Mouse (Mus musculus) limb, embryonic 13.5 days (tissue): ENCODE data around the gene Jade1. TPM values are rescaled to one million over a fixed set of nuclear protein-coding genes. Genes with fewer than 3 reads are reported as not detected.

Experiments
- ATAC-seq: fragments of 200-750 bp; cut with Nextera tagmentation; 2 replicates; pipeline ENCODE4 v1.8.0; 2017; ENCODE audit warnings: low read depth, moderate number of reproducible peaks, moderate TSS enrichment; ENCODE audit not compliant: low FRiP score
- H3K27ac ChIP-seq: fragments of 300-500 bp; sonication (generic); 2 replicates; pipeline ENCODE4 v1.5.1; 2015; ENCODE audit warnings: inconsistent platforms, mild to moderate bottlenecking, moderate library complexity
- H3K27me3 ChIP-seq: fragments of 300-500 bp; sonication (generic); 2 replicates; pipeline ENCODE4 v1.6.1; 2015; ENCODE audit warnings: mild to moderate bottlenecking, inconsistent platforms
- H3K36me3 ChIP-seq: fragments of 300-500 bp; sonication (generic); 2 replicates; pipeline ENCODE4 v1.6.1; 2015; ENCODE audit warnings: inconsistent platforms, mild to moderate bottlenecking, moderate library complexity
- H3K4me1 ChIP-seq: fragments of 300-500 bp; sonication (generic); 2 replicates; pipeline ENCODE4 v1.6.1; 2015; ENCODE audit warnings: inconsistent platforms
- H3K4me2 ChIP-seq: fragments of 300-500 bp; sonication (generic); replicated peaks from 2 replicates; pipeline ENCODE4 v1.6.1; 2015; ENCODE audit warnings: inconsistent platforms, mild to moderate bottlenecking, moderate library complexity
- H3K4me3 ChIP-seq: fragments of 300-500 bp; sonication (generic); 2 replicates; pipeline ENCODE4 v1.5.1; 2015; ENCODE audit warnings: moderate library complexity, mild to moderate bottlenecking, inconsistent platforms
- H3K9ac ChIP-seq: fragments of 300-500 bp; sonication (generic); 2 replicates; pipeline ENCODE4 v1.6.1; 2015; ENCODE audit warnings: mild to moderate bottlenecking, inconsistent platforms
- H3K9me3 ChIP-seq: fragments of 300-500 bp; sonication (generic); 2 replicates; pipeline ENCODE4 v1.6.1; 2016; ENCODE audit warnings: inconsistent platforms
- WGBS: fragments of 180-500 bp; shearing (Covaris S2); methylation state at CpG from one replicate; pipeline ENCODE4 v1.1.7; 2015; 5-methylcytosine and 5-hydroxymethylcytosine counted together
- polyA plus RNA-seq: library from polyadenylated mRNA; unstranded; fragments of >200 nt; fragmentation: Nextera tagmentation; extraction: Ambion mirVana; gene quantifications from 2 replicates; pipeline ENCODE4 v1.2.1, GENCODE M21; 2015

Gene Jade1
- polyA plus RNA-seq, 1 experiment from 2014 or later = 11.4 TPM

DNA sequence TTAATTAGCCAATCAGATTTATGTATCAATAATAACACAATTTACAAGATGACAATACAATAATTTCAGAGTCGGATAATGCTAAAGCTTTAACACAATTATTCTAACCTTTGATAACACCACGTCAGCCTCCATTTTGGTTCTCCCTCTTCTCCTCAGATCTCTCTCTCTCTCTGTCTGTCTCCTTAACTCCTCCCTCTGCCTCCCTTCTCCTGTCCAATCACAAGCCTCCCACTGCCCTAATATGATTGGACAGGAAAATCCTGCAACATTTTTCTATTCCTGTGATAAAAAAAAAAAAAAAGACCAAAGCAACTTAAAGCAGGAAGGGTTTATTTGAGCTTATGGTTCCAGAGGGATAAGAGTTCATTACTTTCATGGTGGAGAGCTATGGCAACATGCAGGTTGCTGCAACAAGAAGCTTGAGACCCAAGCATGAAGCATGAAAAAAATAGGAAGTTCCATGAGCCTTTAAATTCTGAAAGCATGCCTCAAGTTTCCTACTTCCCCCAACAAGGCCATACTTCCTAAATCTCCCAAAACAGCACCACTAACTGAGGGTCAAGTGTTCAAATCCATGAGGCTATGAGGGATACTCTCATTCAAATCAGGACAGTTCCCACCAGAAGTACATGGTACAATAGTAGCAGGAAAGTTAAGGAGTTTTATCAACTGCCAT, 27.1 kb upstream of the Jade1 start:
- no peaks in the 10 kb centered on the region for H3K27me3 ChIP-seq
- no peak overlapping the region for H3K4me3 ChIP-seq
- no peaks in the 10 kb centered on the region for H3K9me3 ChIP-seq
- no peak overlapping the region for H3K4me2 ChIP-seq
- H3K9ac ChIP-seq = no peak overlapping the region
- peaks cover 4% of the 10 kb centered on the region; the same call in 1 of the 2 replicates for H3K4me1 ChIP-seq
- 97% methylated on average over 2 of the region's 2 CpGs for WGBS
- H3K36me3 ChIP-seq = no peaks in the 10 kb centered on the region
- no peak for ATAC-seq
- H3K27ac ChIP-seq = no peak overlapping the region

DNA sequence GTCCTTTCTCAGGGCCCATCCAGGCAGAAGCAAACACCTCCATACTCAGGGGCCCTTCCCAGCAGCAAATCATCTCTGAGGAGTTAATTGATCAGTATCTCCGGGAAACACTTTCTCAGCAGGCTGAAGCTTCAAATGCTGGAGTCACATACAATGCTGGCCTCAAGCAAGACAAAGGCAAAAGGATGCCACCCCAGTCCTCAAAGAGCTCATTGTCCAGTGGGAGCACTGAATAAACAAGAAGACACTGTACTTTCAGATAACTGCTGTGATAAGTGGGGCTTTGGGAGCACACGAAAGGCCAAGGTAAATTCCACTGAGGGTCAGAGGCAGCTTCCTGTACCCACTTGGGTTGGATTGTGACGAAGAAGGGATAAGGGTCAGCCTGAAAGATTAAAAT, 25.4 kb upstream of the Jade1 start:
- Histone ChIP-seq H3K9ac (no peak overlapping the region), H3K36me3 (no peaks in the 10 kb centered on the region), H3K9me3 (no peaks in the 10 kb centered on the region), H3K4me1 (peaks cover 4% of the 10 kb centered on the region; the same call in 1 of the 2 replicates), H3K27ac (no peak overlapping the region), H3K4me2 (no peak overlapping the region), H3K4me3 (no peak overlapping the region), H3K27me3 (no peaks in the 10 kb centered on the region)
- ATAC-seq = no peak
- 78% methylated on average over 3 of the region's 3 CpGs for WGBS

DNA sequence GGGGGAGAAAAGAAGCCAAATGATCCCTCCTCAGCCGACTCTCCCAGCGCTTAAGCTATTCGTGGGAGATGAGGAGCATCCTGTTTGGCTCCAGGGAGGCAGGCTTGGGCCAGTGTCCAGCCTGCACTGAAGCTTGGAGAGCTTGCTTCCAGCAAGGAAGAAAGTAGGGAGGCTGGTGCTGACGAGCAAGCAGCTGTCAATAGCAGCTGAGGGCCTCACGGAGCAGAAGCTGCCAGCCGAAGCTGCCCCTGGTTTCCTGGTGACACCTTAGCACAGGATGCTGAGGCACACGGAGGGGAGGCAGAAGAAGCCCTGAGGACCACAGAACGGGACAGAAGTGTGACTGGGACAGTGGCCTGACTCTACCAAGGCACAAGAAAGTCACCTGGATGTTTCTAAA, 24.0 kb upstream of the Jade1 start:
- H3K27ac ChIP-seq = no peak overlapping the region
- WGBS = 16% methylated on average over 8 of the region's 8 CpGs
- no peaks in the 10 kb centered on the region for H3K36me3 ChIP-seq
- H3K27me3 ChIP-seq = no peaks in the 10 kb centered on the region
- peaks cover 4% of the 10 kb centered on the region; the same call in 1 of the 2 replicates for H3K4me1 ChIP-seq
- H3K4me2 ChIP-seq = 0 out of 2 replicates have a peak overlapping the region, but pooled peaks have one; percentile 7
- H3K4me3 ChIP-seq = no peak overlapping the region
- H3K9me3 ChIP-seq = no peaks in the 10 kb centered on the region
- ATAC-seq = no peak
- H3K9ac ChIP-seq = no peak overlapping the region

DNA sequence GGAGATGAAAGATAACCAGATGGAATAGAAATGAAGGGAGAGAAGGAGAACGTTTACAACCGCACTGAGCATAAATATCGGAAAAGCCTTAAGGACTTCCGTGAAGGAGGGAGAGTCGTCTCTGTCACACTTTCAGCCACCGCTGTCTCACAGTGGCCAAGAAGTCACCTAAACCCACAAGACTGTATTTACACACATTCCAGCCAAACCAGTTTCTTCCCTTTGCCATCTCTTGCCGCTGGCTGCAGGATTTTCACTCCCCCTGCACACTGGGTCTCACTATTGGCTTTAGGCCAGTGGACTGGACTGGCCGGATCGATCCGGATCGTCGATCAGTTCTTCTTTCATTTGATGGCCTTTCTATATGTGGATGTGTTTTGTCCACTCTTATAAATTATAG, 23.4 kb upstream of the Jade1 start:
- no peak overlapping the region for H3K27ac ChIP-seq
- no peak overlapping the region for H3K9ac ChIP-seq
- no peaks in the 10 kb centered on the region for H3K9me3 ChIP-seq
- WGBS = 59% methylated on average over 12 of the region's 12 CpGs
- no peak for ATAC-seq
- no peaks in the 10 kb centered on the region for H3K36me3 ChIP-seq
- H3K4me1 ChIP-seq = peaks cover 4% of the 10 kb centered on the region; the same call in 1 of the 2 replicates
- H3K4me2 ChIP-seq = no peak overlapping the region
- H3K4me3 ChIP-seq = no peak overlapping the region
- H3K27me3 ChIP-seq = no peaks in the 10 kb centered on the region

DNA sequence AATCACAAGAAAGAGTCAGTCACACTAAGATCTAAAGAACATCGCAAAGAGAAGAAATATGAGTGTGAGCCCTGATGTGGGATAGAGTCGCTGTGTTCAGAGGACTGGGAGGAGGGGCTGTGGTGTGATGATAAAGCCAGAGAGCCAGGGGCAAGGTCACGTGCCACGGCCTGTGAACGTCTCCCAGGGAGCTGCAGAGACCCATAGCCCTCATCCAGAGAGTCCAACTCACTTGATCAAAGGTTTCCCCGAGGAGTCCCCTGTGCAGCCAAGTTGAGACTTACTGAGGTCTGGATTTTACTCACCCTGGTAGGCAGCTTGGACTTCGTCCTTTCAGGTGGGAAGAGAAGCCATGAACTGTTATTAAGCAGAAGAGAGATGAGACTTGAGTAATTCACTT, 21.9 kb upstream of the Jade1 start:
- WGBS = 51% methylated on average over 7 of the region's 7 CpGs
- ATAC-seq = no peak

DNA sequence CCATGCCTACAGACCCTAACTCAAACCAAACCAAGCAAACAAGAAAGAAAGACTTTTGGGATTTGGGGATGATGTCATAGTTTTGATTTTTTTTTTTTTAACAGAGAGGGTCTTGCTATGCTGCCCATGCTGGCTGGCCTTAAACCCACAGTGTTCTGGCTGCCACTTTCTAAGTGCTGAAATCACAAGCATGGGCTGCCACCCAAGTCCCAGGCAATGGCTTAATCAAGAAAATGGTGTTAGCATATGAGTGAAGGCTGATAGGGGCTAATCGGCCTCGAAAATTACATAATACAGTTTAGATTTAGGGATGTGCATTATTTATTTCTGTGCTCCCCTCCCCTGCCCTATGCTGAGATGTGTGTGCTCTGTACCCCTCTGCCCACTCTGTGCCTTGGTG, 17.6 kb upstream of the Jade1 start:
- no peaks in the 10 kb centered on the region for H3K9me3 ChIP-seq
- H3K27ac ChIP-seq = no peak overlapping the region
- H3K4me1 ChIP-seq = no peaks in the 10 kb centered on the region
- H3K27me3 ChIP-seq = no peaks in the 10 kb centered on the region
- no peak overlapping the region for H3K9ac ChIP-seq
- no peak overlapping the region for H3K4me2 ChIP-seq
- no peak overlapping the region for H3K4me3 ChIP-seq
- H3K36me3 ChIP-seq = no peaks in the 10 kb centered on the region
- ATAC-seq = no peak
- WGBS = 94% methylated on average over 2 of the region's 2 CpGs

More for the DNA sequence above, 21.9 kb upstream of the Jade1 start:
- Histone ChIP-seq H3K4me2 (no peak overlapping the region), H3K9me3 (no peaks in the 10 kb centered on the region), H3K27ac (no peak overlapping the region), H3K4me1 (peaks cover 4% of the 10 kb centered on the region; the same call in 1 of the 2 replicates), H3K9ac (no peak overlapping the region), H3K36me3 (no peaks in the 10 kb centered on the region), H3K27me3 (no peaks in the 10 kb centered on the region), H3K4me3 (no peak overlapping the region)

DNA sequence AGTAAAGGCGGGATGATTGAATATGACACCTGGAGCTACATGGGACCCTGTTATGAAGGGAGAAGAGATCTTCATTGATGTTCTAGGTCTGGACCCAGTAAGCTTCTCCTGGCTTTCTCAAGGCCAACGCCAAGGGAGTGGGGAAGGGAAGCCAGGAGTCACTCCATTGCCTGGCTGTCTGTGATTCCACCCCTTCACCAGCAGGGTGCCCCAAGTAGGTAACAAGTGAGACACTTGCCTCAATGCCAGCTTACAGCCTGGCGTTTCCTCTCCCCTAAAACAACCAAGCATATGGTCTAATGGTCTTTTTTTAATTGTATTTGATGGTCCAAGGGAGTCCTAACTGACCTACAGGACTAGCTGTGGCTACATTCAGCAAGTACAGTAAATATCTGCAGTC, 14.2 kb upstream of the Jade1 start:
- H3K36me3 ChIP-seq = no peaks in the 10 kb centered on the region
- H3K4me1 ChIP-seq = peaks cover 11% of the 10 kb centered on the region; the same call in 1 of the 2 replicates
- H3K9me3 ChIP-seq = no peaks in the 10 kb centered on the region
- 74% methylated on average over 3 of the region's 3 CpGs for WGBS
- H3K27ac ChIP-seq = no peak overlapping the region
- ATAC-seq = no peak
- no peak overlapping the region for H3K9ac ChIP-seq
- no peak overlapping the region for H3K4me3 ChIP-seq
- H3K27me3 ChIP-seq = no peaks in the 10 kb centered on the region
- no peak overlapping the region for H3K4me2 ChIP-seq

DNA sequence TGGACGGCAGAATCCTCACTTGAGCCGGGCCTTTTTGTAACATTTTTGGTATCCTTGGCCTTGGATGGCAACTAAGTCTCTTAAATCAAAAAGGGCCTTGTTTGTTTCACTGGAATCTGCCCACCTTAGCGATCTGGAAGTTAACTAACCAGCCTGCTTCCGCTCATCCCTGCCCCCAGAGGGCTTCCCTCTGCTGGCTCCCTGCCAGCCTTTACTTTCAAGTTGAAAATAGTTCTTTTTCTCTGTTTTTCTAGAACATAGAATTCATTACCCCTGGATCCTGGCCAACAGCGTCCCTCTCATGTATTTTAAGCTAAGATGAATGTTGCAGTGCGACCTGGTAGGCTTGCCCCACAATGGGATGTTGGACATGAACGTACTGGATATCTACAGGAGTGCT, 11.1 kb upstream of the Jade1 start:
- WGBS = 55% methylated on average over 7 of the region's 7 CpGs
- Histone ChIP-seq H3K4me2 (no peak overlapping the region), H3K27me3 (no peaks in the 10 kb centered on the region), H3K27ac (no peak overlapping the region), H3K4me1 (peaks cover 11% of the 10 kb centered on the region; the same call in 1 of the 2 replicates), H3K4me3 (no peak overlapping the region), H3K36me3 (no peaks in the 10 kb centered on the region), H3K9ac (no peak overlapping the region), H3K9me3 (no peaks in the 10 kb centered on the region)
- no peak for ATAC-seq

DNA sequence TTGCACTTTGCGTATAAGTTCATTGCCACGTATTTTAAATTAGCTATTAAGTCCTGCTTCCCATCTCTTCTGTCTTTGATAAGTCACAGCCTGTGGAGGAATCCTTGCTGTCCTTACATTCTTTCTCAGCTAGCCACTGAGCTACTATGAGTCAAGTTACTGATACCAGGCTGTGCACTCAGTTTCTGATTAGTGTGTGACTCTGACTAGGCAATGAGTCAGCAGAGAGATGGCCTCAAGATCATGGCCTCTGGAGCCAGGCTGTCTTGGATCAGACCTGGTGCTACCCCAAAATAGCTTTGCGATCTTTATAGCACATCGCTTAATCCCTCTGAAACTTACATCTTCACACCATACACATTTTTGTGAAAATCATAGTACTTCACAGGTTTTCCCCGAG, 8.2 kb upstream of the Jade1 start:
- 95% methylated on average over 5 of the region's 5 CpGs for WGBS
- H3K36me3 ChIP-seq = no peaks in the 10 kb centered on the region
- ATAC-seq = no peak
- H3K9ac ChIP-seq = no peak overlapping the region
- H3K27me3 ChIP-seq = no peaks in the 10 kb centered on the region
- no peaks in the 10 kb centered on the region for H3K9me3 ChIP-seq
- H3K27ac ChIP-seq = no peak overlapping the region
- H3K4me3 ChIP-seq = no peak overlapping the region
- H3K4me2 ChIP-seq = no peak overlapping the region
- peaks cover 11% of the 10 kb centered on the region; the same call in 1 of the 2 replicates for H3K4me1 ChIP-seq

DNA sequence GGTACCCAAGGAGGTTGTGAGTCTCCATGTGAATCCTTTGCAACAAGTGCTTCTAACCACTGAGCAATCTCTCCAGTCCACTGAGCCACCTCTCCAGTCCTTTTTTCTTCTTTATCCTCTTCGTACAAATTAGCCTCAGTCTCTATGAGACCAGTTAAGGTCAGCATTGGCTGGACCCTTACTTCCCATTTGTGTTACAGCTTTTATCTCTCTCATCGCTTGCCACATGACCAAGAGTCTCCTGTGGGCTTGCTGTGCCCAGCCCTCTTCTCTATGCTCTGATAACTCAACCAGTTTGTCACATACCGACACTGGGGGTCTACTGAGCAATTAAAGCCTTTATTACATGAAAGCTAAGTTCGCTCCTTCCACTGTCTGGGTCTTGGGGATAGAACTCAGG, 7.3 kb upstream of the Jade1 start:
- ATAC-seq = no peak
- H3K9me3 ChIP-seq = no peaks in the 10 kb centered on the region
- 85% methylated on average over 4 of the region's 4 CpGs for WGBS
- H3K36me3 ChIP-seq = no peaks in the 10 kb centered on the region
- peaks cover 11% of the 10 kb centered on the region; the same call in 1 of the 2 replicates for H3K4me1 ChIP-seq
- H3K4me2 ChIP-seq = no peak overlapping the region
- H3K27ac ChIP-seq = no peak overlapping the region
- H3K27me3 ChIP-seq = no peaks in the 10 kb centered on the region
- no peak overlapping the region for H3K9ac ChIP-seq
- H3K4me3 ChIP-seq = no peak overlapping the region

DNA sequence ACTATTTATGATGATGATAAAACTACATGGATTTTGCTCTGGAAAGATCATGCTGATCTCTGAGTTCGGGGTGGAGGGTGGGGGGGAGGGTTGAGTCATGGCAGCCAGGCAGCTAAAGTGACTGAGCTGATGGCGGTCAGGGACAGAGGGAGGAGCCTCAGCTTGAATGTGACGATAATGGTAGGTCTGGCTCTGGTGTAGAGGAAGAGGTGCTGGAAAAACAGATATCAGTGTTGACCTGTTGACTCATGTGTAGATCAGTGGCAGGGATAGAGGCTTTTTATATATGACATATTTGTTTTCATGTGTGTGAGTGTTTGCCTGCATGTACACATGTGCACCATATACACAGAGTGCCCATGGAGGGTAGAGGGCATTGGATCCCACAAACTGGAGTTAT, 3.9 kb upstream of the Jade1 start:
- H3K36me3 ChIP-seq = no peaks in the 10 kb centered on the region
- H3K27ac ChIP-seq = no peak overlapping the region
- no peaks in the 10 kb centered on the region for H3K4me1 ChIP-seq
- H3K9ac ChIP-seq = no peak overlapping the region
- no peaks in the 10 kb centered on the region for H3K9me3 ChIP-seq
- ATAC-seq = no peak
- no peak overlapping the region for H3K4me3 ChIP-seq
- no peak overlapping the region for H3K4me2 ChIP-seq
- no peaks in the 10 kb centered on the region for H3K27me3 ChIP-seq
- WGBS = 67% methylated on average over 3 of the region's 3 CpGs

DNA sequence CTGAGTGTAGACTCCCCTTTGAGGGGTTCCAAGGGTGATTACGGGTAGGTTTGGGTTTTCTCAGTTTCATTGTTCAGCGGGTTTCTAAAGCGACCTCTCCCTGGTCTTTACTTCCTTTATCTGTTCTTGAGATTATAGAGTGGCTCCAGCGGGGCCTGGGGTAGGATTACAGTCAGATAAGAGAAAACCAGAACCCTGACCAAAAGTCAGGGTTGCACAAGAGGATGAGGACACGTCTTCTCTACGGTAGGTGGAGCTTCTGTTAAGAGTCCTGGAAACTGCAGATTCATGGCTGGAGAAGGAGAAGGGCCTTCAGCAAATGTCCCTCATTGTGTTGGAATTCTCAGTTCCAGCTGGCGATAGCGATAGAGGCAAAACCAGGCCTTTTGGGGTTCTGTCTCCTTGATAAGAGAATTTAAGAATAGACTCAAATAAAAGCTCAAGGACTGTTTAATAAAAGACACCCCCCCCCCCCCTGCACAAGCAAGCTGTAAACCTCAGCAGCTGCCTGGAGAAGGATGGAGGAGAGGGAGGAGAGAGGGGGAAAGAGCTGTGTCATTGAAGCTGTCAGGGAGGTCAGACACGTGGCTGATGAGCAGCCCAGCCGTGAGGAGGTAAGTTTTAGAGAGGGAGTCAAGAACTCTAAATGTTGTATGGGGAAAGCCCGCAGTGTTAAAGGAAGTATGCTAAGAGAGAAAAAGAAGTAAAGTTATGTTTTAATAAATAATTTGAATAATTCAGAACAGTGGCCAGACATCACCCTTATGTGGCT, 2.6 kb upstream of the Jade1 start:
- WGBS = 69% methylated on average over 11 of the region's 11 CpGs
- Histone ChIP-seq H3K4me1 (no peaks in the 10 kb centered on the region), H3K36me3 (no peaks in the 10 kb centered on the region), H3K9me3 (no peaks in the 10 kb centered on the region), H3K9ac (no peak overlapping the region), H3K4me3 (no peak overlapping the region), H3K4me2 (no peak overlapping the region), H3K27me3 (no peaks in the 10 kb centered on the region), H3K27ac (no peak overlapping the region)
- ATAC-seq = no peak
